Mouse (Mus musculus): ENCODE measurements around the gene Med25. TPM values are rescaled to one million over a fixed set of nuclear protein-coding genes. Genes with fewer than 3 reads are reported as not detected.

The Med25 gene
- polyA plus RNA-seq, 1 experiment, result 208 TPM

DNA sequence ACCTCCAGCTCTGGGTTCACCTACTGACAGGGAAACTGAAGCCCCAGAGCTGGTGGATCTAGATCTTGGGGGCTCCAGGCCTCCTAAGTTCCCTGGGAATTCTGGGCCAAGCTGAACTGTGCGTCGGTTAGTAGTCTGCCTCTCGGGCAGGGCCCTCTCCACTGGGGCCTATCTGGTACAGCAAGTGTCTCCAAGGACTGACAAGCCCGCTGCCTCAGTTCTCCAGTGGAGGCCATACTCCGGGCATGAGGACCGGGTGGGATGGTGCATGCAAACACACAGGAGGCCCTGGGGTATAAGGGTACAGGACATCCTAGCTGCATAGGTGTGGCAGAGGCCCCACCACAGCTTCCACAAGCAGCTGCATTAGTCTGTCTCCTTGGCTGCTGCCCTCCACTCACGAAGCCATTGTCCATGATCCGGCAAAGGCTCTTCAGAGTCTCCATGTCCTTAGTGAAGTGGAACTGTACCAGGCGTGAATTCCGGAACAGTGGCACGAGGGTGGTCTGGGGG is 28.5 kb downstream of the Med25 start:
- Histone ChIP-seq H3K36me3 (ENCODE audit: control insufficient read depth, insufficient read depth, low read length) (peaks cover 30% of the 10 kb centered on the region), H3K27me3 (ENCODE audit: control insufficient read depth, insufficient read depth, low read length) (no peaks in the 10 kb centered on the region), H3K4me1 (ENCODE audit: control insufficient read depth, insufficient read depth, insufficient read length, low read length) (peaks cover 16% of the 10 kb centered on the region), H3K27ac (ENCODE audit: insufficient read depth, low read depth, low read length) (no peak overlapping the region), H3K4me3 (ENCODE audit: low read depth, low read length) (no peak overlapping the region)
- no peak for TF ChIP-seq POLR2A (IDR thresholded peaks at IDR 0.05; ENCODE audit: low read depth, low read length)
- no peak for TF ChIP-seq CTCF (IDR thresholded peaks at IDR 0.05; ENCODE audit: extremely low read depth, insufficient read length, insufficient replicate concordance, low read depth, low read length)
- WGBS, result 91% methylated on average over 11 of the region's 11 CpGs

DNA sequence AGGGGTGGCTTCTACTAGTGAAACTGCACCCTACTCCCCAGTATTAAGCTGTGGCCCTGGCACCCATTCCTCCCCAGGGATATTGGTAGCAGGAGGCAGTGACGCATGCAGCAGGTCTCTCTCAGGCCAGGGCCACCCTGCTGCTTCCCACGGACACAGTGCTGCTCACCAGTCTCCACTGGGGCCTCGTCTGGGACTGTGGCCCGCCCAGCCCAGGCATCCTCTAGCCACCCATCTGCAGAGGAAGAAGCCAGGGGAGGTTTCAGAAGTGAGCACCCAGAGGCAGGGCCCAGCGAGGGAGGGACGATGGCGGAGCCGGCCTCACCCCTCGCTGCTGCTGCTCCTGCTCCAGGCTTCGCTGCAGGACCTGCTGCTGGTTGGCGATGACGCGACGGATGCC is 29.3 kb downstream of the Med25 start:
- H3K27ac ChIP-seq (ENCODE audit: insufficient read depth, low read depth, low read length), result no peak overlapping the region
- peaks cover 30% of the 10 kb centered on the region for H3K36me3 ChIP-seq (ENCODE audit: control insufficient read depth, insufficient read depth, low read length)
- WGBS, result 91% methylated on average over 14 of the region's 14 CpGs
- no peak for TF ChIP-seq CTCF (IDR thresholded peaks at IDR 0.05; ENCODE audit: extremely low read depth, insufficient read length, insufficient replicate concordance, low read depth, low read length)
- no peak for TF ChIP-seq POLR2A (IDR thresholded peaks at IDR 0.05; ENCODE audit: low read depth, low read length)
- H3K27me3 ChIP-seq (ENCODE audit: control insufficient read depth, insufficient read depth, low read length), result no peaks in the 10 kb centered on the region
- peaks cover 16% of the 10 kb centered on the region for H3K4me1 ChIP-seq (ENCODE audit: control insufficient read depth, insufficient read depth, insufficient read length, low read length)
- H3K4me3 ChIP-seq (ENCODE audit: low read depth, low read length), result no peak overlapping the region

DNA sequence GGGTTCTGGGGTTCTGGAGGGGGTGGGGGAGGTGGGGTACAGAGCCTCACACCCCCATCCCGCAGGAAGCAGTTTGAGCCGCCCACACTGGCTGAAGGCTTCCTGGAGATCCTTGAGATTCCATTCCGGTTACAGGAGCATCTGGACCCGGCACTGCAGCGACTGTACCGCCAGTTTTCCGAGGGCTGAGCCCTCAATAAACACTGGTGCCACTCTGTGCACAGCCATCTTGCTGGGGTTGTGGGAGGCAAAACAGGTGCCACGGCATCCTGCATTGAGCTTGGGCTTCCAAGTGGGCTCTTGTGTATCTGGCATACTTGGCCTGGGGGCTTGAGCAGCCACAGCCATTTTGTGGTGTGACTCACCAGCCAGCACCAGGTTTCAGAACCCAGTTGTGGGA is 30.1 kb downstream of the Med25 start:
- TF ChIP-seq POLR2A (IDR thresholded peaks at IDR 0.05; ENCODE audit: low read depth, low read length) (no peak), CTCF (IDR thresholded peaks at IDR 0.05; ENCODE audit: extremely low read depth, insufficient read length, insufficient replicate concordance, low read depth, low read length) (no peak)
- Histone ChIP-seq H3K4me1 (ENCODE audit: control insufficient read depth, insufficient read depth, insufficient read length, low read length) (peaks cover 16% of the 10 kb centered on the region), H3K36me3 (ENCODE audit: control insufficient read depth, insufficient read depth, low read length) (peaks cover 30% of the 10 kb centered on the region), H3K27ac (ENCODE audit: insufficient read depth, low read depth, low read length) (no peak overlapping the region), H3K4me3 (ENCODE audit: low read depth, low read length) (no peak overlapping the region), H3K27me3 (ENCODE audit: control insufficient read depth, insufficient read depth, low read length) (no peaks in the 10 kb centered on the region)
- WGBS, result 77% methylated on average over 8 of the region's 8 CpGs

DNA sequence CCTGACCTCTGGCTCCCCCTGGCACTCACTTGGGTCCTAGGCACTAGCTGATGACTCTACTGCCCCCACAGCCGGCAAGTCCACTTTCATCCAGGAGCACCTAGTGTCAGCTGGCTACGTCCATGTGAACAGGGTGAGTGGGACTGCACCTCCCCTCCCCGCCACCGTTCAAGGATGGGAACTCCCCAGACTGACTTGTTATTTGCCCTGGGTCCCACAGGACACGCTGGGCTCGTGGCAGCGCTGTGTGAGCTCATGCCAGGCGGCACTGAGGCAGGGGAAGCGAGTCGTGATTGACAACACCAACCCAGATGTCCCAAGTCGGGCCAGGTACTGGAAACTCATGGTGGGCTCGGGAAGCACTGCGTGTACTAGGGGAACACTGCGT is 31.1 kb downstream of the Med25 start:
- H3K27me3 ChIP-seq (ENCODE audit: control insufficient read depth, insufficient read depth, low read length), result no peaks in the 10 kb centered on the region
- TF ChIP-seq POLR2A (IDR thresholded peaks at IDR 0.05; ENCODE audit: low read depth, low read length), result no peak
- peaks cover 30% of the 10 kb centered on the region for H3K36me3 ChIP-seq (ENCODE audit: control insufficient read depth, insufficient read depth, low read length)
- peaks cover 11% of the 10 kb centered on the region for H3K4me1 ChIP-seq (ENCODE audit: control insufficient read depth, insufficient read depth, insufficient read length, low read length)
- H3K27ac ChIP-seq (ENCODE audit: insufficient read depth, low read depth, low read length), result no peak overlapping the region
- 85% methylated on average over 14 of the region's 14 CpGs for WGBS
- H3K4me3 ChIP-seq (ENCODE audit: low read depth, low read length), result no peak overlapping the region

DNA sequence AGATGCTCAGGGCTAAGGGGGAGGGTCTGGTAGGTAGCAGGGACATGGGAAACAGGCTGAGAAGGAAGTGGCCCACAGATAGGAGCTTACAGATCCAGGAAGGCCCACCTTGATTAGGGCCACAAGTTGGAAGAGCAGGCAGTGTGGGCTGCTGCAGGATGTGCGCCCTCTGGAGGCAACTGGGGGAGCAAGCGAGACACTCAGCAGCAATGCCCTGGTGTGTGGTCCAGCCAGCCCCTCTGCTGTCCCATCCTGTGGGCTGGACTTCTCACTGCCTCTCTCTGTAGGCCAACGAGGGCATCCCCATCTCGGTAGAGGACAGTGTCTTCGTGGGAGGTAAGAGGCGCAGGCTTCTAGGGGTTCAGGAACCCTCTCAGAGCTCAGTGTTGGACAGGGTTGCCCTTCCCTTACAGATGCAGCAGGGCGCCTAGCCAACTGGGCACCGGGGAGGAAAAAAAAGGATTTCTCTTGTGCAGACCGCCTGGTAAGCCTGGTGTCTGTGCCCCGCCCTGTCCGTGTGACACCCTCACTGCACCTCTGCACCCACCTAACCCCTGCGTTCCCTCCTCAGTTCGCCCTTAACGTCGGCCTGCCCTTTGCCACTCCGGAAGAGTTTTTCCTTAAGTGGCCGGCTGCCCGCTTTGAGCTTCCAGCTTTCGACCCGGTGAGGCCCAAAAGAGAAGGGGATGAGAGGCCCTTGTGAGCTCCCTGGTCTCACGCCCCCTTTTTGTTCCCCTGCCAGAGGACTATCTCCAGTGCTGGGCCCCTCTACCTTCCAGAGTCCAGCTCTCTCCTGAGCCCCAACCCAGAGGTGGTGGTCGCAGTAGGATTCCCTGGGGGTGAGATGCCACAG is 31.7 kb downstream of the Med25 start:
- Histone ChIP-seq H3K4me3 (ENCODE audit: low read depth, low read length) (no peak overlapping the region), H3K4me1 (ENCODE audit: control insufficient read depth, insufficient read depth, insufficient read length, low read length) (peaks cover 8% of the 10 kb centered on the region), H3K36me3 (ENCODE audit: control insufficient read depth, insufficient read depth, low read length) (peaks cover 30% of the 10 kb centered on the region), H3K27ac (ENCODE audit: insufficient read depth, low read depth, low read length) (no peak overlapping the region), H3K27me3 (ENCODE audit: control insufficient read depth, insufficient read depth, low read length) (no peaks in the 10 kb centered on the region)
- TF ChIP-seq POLR2A (IDR thresholded peaks at IDR 0.05; ENCODE audit: low read depth, low read length) (no peak), CTCF (IDR thresholded peaks at IDR 0.05; ENCODE audit: extremely low read depth, insufficient read length, insufficient replicate concordance, low read depth, low read length) (peak; percentile 83)
- 60% methylated on average over 22 of the region's 22 CpGs for WGBS

DNA sequence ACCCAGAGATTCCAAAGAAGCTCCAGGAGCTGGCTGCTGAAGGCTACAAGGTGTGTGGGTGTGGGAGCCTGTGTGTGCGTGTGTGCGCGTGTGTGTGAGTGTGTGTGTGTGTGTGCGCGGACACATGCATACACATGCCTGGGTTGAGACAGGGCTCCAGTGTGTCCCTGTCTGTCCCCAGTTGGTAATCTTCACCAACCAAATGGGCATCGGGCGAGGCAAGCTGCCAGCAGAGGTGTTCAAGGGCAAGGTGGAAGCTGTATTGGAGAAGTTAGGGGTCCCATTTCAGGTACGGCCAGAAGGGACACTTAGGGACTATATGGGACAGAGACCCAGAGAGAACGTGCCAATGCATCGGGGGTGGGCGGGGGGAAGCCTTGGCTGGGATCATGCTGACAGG is 32.6 kb downstream of the Med25 start:
- no peak for TF ChIP-seq POLR2A (IDR thresholded peaks at IDR 0.05; ENCODE audit: low read depth, low read length)
- no peak for TF ChIP-seq CTCF (IDR thresholded peaks at IDR 0.05; ENCODE audit: extremely low read depth, insufficient read length, insufficient replicate concordance, low read depth, low read length)
- Histone ChIP-seq H3K36me3 (ENCODE audit: control insufficient read depth, insufficient read depth, low read length) (peaks cover 30% of the 10 kb centered on the region), H3K4me3 (ENCODE audit: low read depth, low read length) (no peak overlapping the region), H3K27me3 (ENCODE audit: control insufficient read depth, insufficient read depth, low read length) (no peaks in the 10 kb centered on the region), H3K4me1 (ENCODE audit: control insufficient read depth, insufficient read depth, insufficient read length, low read length) (peaks cover 6% of the 10 kb centered on the region), H3K27ac (ENCODE audit: insufficient read depth, low read depth, low read length) (no peak overlapping the region)
- WGBS, result 88% methylated on average over 11 of the region's 11 CpGs

DNA sequence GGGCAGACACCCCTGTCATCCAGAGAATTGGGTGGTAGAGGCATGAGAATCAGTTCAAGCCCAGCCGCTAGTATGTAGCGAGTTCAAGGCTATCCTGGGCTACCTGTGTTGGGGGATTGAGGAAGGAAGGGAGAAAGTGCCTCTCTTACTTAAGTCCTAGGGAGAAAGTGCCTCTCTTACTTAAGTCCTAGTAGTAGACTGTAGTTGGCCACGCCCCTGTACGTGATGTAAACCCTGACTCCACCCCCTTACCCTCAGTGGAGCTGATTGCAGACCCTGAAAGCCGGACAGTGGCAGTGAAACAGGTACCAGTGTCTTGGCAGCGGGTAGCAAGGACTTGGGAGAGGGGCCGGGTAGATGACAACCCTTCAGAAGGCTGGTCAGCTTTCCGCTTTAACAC is 34.6 kb downstream of the Med25 start:
- no peaks in the 10 kb centered on the region for H3K27me3 ChIP-seq (ENCODE audit: control insufficient read depth, insufficient read depth, low read length)
- TF ChIP-seq CTCF (IDR thresholded peaks at IDR 0.05; ENCODE audit: extremely low read depth, insufficient read length, insufficient replicate concordance, low read depth, low read length) (no peak), POLR2A (IDR thresholded peaks at IDR 0.05; ENCODE audit: low read depth, low read length) (no peak)
- no peak overlapping the region for H3K27ac ChIP-seq (ENCODE audit: insufficient read depth, low read depth, low read length)
- peaks cover 11% of the 10 kb centered on the region for H3K4me1 ChIP-seq (ENCODE audit: control insufficient read depth, insufficient read depth, insufficient read length, low read length)
- WGBS, result 29% methylated on average over 8 of the region's 8 CpGs
- peaks cover 11% of the 10 kb centered on the region for H3K36me3 ChIP-seq (ENCODE audit: control insufficient read depth, insufficient read depth, low read length)
- peak overlapping the region; percentile 74; the same call in 1 of the 2 replicates for H3K4me3 ChIP-seq (ENCODE audit: low read depth, low read length)

Data from small intestine, adult 2 months (tissue).